Mouse (Mus musculus) megakaryocyte, adult 5-6 weeks (primary cell): Measurements from ENCODE around the gene Tnr. TPM values are rescaled to one million over a fixed set of nuclear protein-coding genes. Genes with fewer than 3 reads are reported as not detected.
A peak's percentile ranks its signal among the peaks of the same experiment; 100 is the strongest.
"Not testable (repeated sequence)": the region's sequence is repeated elsewhere in the genome, so short reads cannot be mapped to it uniquely, and the experiment has no call there.

Source experiments
- ATAC-seq: 2 replicates; pipeline ENCODE4 v1.8.0; 2016; ENCODE audit warnings: mild to moderate bottlenecking, inconsistent platforms; ENCODE audit not compliant: poor library complexity, severe bottlenecking
- total RNA-seq, 2 experiments: library from RNA; stranded (forward) in 1 of 2; stranded (reverse) in 1 of 2; fragments of 153-499, 151-499 nt in 1 of 2; fragments of 221-1000, 200-1000 nt in 1 of 2; gene quantifications; 2 replicates each; pipeline versions ENCODE4 v1.2.3 to v1.2.4; 2015 to 2017

Tnr gene
- total RNA-seq, 2 experiments from 2014 or later: not detected

- ATAC-seq: no peak
Observed at GRCm38 (mm10) chr1:159924684-159925083, 401.1 kb downstream of the Tnr start.

- ATAC-seq: no peak
Observed at GRCm38 (mm10) chr1:159928681-159929335, 405.2 kb downstream of the Tnr start.

- ATAC-seq: no peak
Observed at GRCm38 (mm10) chr1:159932092-159932491, 408.5 kb downstream of the Tnr start.

GRCm38 (mm10) chr1:159932598-159932997 lies 409.0 kb downstream of the Tnr start:
- ATAC-seq: no peak

GRCm38 (mm10) chr1:159938449-159938848 lies 414.9 kb downstream of the Tnr start:
- ATAC-seq: no peak

GRCm38 (mm10) chr1:159939335-159939734 lies 415.8 kb downstream of the Tnr start:
- ATAC-seq: no peak

GRCm38 (mm10) chr1:159953526-159953925 lies 430.0 kb downstream of the Tnr start:
- no peak for ATAC-seq

- ATAC-seq: 0 out of 2 replicates have a peak, but pooled peaks have one; percentile 18
Observed at GRCm38 (mm10) chr1:159963351-159963750, 439.8 kb downstream of the Tnr start.

- ATAC-seq: not testable (repeated sequence)
Observed at GRCm38 (mm10) chr1:159966286-159966685, 442.7 kb downstream of the Tnr start.

GRCm38 (mm10) chr1:159968395-159968794 lies 444.8 kb downstream of the Tnr start:
- ATAC-seq: no peak

- ATAC-seq: no peak
Observed at GRCm38 (mm10) chr1:159977786-159978185, 454.2 kb downstream of the Tnr start.

- no peak for ATAC-seq
Observed at GRCm38 (mm10) chr1:159979096-159979495, 455.5 kb downstream of the Tnr start.

GRCm38 (mm10) chr1:159980355-159980754 lies 456.8 kb downstream of the Tnr start:
- no peak for ATAC-seq
